Mouse (Mus musculus) kidney, adult 2 months (tissue): ENCODE measurements at regions not wholly inside any gene's neighbourhood (a gene's known extent, or its start where the extent isn't known, plus 50 kb on each side); places are given as distances from the start of the nearest gene placed in this dataset.

Source experiments
- CTCF ChIP-seq: fragments of 200-500 bp; conservative IDR thresholded peaks from 2 replicates; pipeline ENCODE4 v1.5.1; 2011; ENCODE audit warnings: low read depth, mild to moderate bottlenecking, control low read depth, low read length, moderate library complexity, mixed read lengths; ENCODE audit not compliant: insufficient read depth, insufficient read length
- POLR2A ChIP-seq: fragments of 200-500 bp; IDR thresholded peaks from one replicate; pipeline ENCODE4 v1.6.1; 2011; ENCODE audit warnings: low read depth, low read length, control low read depth

DNA sequence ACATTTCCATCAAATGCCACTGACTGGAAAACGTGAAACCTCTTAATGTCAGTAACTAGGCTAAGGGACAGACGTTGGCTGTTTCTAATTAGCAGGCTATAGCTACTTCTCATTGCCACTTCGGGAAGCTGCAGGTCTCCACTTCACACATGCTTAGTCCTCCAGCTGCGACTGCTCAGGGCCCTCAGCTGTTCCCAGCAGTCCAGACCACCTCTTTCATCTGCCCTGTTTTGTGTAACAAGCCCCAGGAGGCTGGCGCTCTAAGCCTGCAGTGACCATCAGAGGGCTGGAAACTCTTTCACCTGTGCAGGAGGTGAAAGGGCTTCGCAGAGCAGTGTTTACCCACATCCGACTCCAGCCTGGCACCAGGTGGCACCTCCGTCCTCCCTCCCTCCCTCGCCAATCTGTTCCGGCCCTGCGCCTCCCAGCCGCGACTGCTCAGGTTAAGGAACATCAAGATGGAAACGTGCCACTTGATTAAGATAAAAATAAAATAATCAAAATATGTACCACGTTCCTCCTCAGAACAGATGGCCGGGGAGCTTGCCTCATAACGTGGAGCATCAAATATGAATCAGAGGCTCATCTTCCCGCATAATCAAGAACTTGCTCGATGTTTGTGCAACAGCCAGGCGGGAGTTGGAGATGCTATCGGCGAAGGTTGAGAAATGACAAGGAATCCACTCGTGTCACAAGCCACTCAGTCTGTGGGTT is 72.6 kb upstream of the Plet1 start:
- TF ChIP-seq POLR2A: no peak
- no peak for TF ChIP-seq CTCF
